Comparison of ENCODE assay signal across 10 mouse cellular contexts in genomic region chr8:93572095-93572501, GRCm38 (mm10). TPM values are rescaled to one million over a fixed set of nuclear protein-coding genes. Genes with fewer than 3 reads are reported as not detected.
DNase-seq lines count a peak whose midpoint lies in the region; ATAC-seq and TF ChIP-seq lines count a peak whose summit lies in the region.
"Had no signal": no experiment of that assay in that cellular context is flagged by ENCODE, and none has a peak within 500 bp of the region (broad histone marks: within the 10 kb centered on the region; RNA-seq: fewer than 3 reads in every experiment).

No protein-coding gene starts in this region.

- no peaks in the 10 kb centered on the region for H3K36me3 ChIP-seq in forebrain, embryonic 12.5 days (replicated peaks)
- no peaks in the 10 kb centered on the region for H3K36me3 ChIP-seq in midbrain, embryonic 11.5 days (ENCODE audit: control insufficient read depth, insufficient read depth, low read length)
- H3K36me3 ChIP-seq in liver, postnatal 0 days (replicated peaks; ENCODE audit: insufficient read depth, low read length): no peaks in the 10 kb centered on the region
- H3K36me3 ChIP-seq: limb, embryonic 12.5 days had no signal

- H3K9ac ChIP-seq in forebrain, embryonic 12.5 days: no peak overlapping the region
- H3K9ac ChIP-seq in midbrain, embryonic 11.5 days (ENCODE audit: low read length): no peak overlapping the region
- H3K9ac ChIP-seq in liver, postnatal 0 days (replicated peaks): no peak overlapping the region
- H3K9ac ChIP-seq: limb, embryonic 12.5 days had no signal

- no peak for TF ChIP-seq CTCF in liver, postnatal 0 days (IDR thresholded peaks at IDR 0.05; ENCODE audit: low read depth)

- H3K4me3 ChIP-seq in forebrain, embryonic 12.5 days (replicated peaks): no peak overlapping the region
- no peak overlapping the region for H3K4me3 ChIP-seq in midbrain, embryonic 11.5 days (ENCODE audit: low read depth, low read length)
- no peak overlapping the region for H3K4me3 ChIP-seq in liver, postnatal 0 days (ENCODE audit: low read depth, low read length)
- H3K4me3 ChIP-seq: limb, embryonic 12.5 days had no signal

- WGBS in forebrain, embryonic 12.5 days: 3% methylated on average over 2 of the region's 2 CpGs
- 9% methylated on average over 2 of the region's 2 CpGs for WGBS in midbrain, embryonic 11.5 days
- WGBS in liver, postnatal 0 days (ENCODE audit: insufficient replicate concordance): 44% methylated on average over 2 of the region's 2 CpGs

- peak; percentile 11 for DNase-seq in kidney, adult 11 months
- no peak for DNase-seq in kidney, postnatal 25 days
- DNase-seq in brain, embryonic 18.5 days (ENCODE audit: low read depth, low spot score): peak; percentile 50
- peak; percentile 88 for DNase-seq in midbrain, embryonic 11.5 days (ENCODE audit: low spot score, missing footprints)
- DNase-seq in ovary, postnatal 10 days (ENCODE audit: low spot score): no peak
- DNase-seq in liver, postnatal 0 days: no peak
- DNase-seq in ovary, postnatal 14 days (ENCODE audit: low spot score): no peak

- H3K27ac ChIP-seq in forebrain, embryonic 12.5 days: peak overlapping the region; percentile 88
- peak overlapping the region; percentile 21; the same call in 1 of the 2 replicates for H3K27ac ChIP-seq in midbrain, embryonic 11.5 days (ENCODE audit: low read depth, low read length)
- H3K27ac ChIP-seq in liver, postnatal 0 days (ENCODE audit: low read depth): no peak overlapping the region
- H3K27ac ChIP-seq: limb, embryonic 12.5 days had no signal

- peaks cover 7% of the 10 kb centered on the region; the same call in 1 of the 2 replicates for H3K9me3 ChIP-seq in forebrain, embryonic 12.5 days
- peaks cover 5% of the 10 kb centered on the region; the same call in 1 of the 2 replicates for H3K9me3 ChIP-seq in midbrain, embryonic 11.5 days (ENCODE audit: control insufficient read depth, low read length)
- no peaks in the 10 kb centered on the region for H3K9me3 ChIP-seq in liver, postnatal 0 days (ENCODE audit: low read length)

- H3K4me2 ChIP-seq in forebrain, embryonic 12.5 days: no peak overlapping the region
- H3K4me2 ChIP-seq in midbrain, embryonic 11.5 days: no peak overlapping the region
- no peak overlapping the region for H3K4me2 ChIP-seq in liver, postnatal 0 days (ENCODE audit: low read depth, low read length)
- H3K4me2 ChIP-seq: limb, embryonic 12.5 days had no signal

- no peak for TF ChIP-seq EP300 in liver, postnatal 0 days (IDR thresholded peaks at IDR 0.05; ENCODE audit: low read depth)

- no peaks in the 10 kb centered on the region for H3K27me3 ChIP-seq in forebrain, embryonic 12.5 days
- no peaks in the 10 kb centered on the region for H3K27me3 ChIP-seq in midbrain, embryonic 11.5 days (ENCODE audit: control insufficient read depth, insufficient read depth, low read length)
- no peaks in the 10 kb centered on the region for H3K27me3 ChIP-seq in liver, postnatal 0 days (ENCODE audit: insufficient read depth, low read length)
- H3K27me3 ChIP-seq: limb, embryonic 12.5 days had no signal

- peak; percentile 51 for ATAC-seq in forebrain, embryonic 12.5 days (ENCODE audit: low FRiP score)
- ATAC-seq in midbrain, embryonic 11.5 days (ENCODE audit: low FRiP score): peak; percentile 77
- no peak for ATAC-seq in liver, postnatal 0 days
- ATAC-seq: Patski had no signal

- H3K4me1 ChIP-seq in forebrain, embryonic 12.5 days: peaks cover 47% of the 10 kb centered on the region
- peaks cover 20% of the 10 kb centered on the region for H3K4me1 ChIP-seq in midbrain, embryonic 11.5 days (ENCODE audit: control insufficient read depth, insufficient read depth, low read length)
- H3K4me1 ChIP-seq in liver, postnatal 0 days (ENCODE audit: insufficient read depth): no peaks in the 10 kb centered on the region
- H3K4me1 ChIP-seq: limb, embryonic 12.5 days had no signal

RNA-seq across cellular contexts. Expression of gene Ces5a, which starts 36.5 kb away (rescaled TPM):
- polyA plus RNA-seq in forebrain, embryonic 12.5 days (2016; fragmentation: Nextera tagmentation; extraction: Ambion mirVana): 0.14 TPM in 1 of 2 replicates, not detected in the other
- polyA plus RNA-seq in midbrain, embryonic 11.5 days (2014; fragmentation: Nextera tagmentation; extraction: Ambion mirVana): not detected in 2 replicates
- polyA plus RNA-seq in liver, postnatal 0 days (2015; fragmentation: Nextera tagmentation; extraction: Ambion mirVana): not detected in 2 replicates
- polyA plus RNA-seq: limb, embryonic 12.5 days; Patski had no signal

Comparison
In these comparisons a context has a peak if more than half of its experiments do, and no peak if none do; other contexts are left out.
1. DNase-seq: peak in kidney, adult 11 months (single experiment), brain, embryonic 18.5 days (single experiment) and midbrain, embryonic 11.5 days (single experiment); none in kidney, postnatal 25 days (0 of 2), ovary, postnatal 10 days (single experiment), liver, postnatal 0 days (single experiment) and ovary, postnatal 14 days (single experiment).